Mouse (Mus musculus): ENCODE measurements at regions not wholly inside any gene's neighbourhood (a gene's known extent, or its start where the extent isn't known, plus 50 kb on each side); places are given as distances from the start of the nearest gene placed in this dataset.

DNA sequence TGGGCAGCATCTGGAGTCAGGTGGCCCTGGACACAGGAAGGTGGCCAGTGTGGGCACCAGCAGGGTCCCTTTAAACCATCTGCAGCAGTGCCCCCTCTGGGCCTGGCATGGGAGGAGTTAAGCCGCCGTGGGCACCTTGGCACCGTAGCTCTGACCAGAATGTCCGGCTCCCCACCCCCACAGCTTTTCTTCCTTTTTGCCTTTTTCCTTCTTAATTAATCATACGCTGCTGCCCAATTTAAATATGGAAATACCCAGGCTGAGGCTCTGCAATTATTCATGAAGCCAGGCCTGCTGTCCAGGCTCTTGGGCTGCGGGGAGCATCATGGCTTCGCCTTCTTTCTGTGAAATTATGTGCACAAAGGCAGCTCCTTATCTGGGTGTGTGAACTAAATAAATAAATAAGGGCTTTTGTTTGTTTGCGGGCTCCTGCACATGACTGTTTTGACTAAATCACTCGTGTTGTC, 70.6 kb upstream of the Wnt7b start:
- Histone ChIP-seq H3K27me3 (replicated peaks; ENCODE audit: control insufficient read depth, insufficient read depth, low read length) (no peaks in the 10 kb centered on the region; the same call in 1 of the 2 replicates), H3K9ac (ENCODE audit: low read depth, low read length) (peak overlapping the region; percentile 61), H3K4me3 (ENCODE audit: low read depth, low read length) (peak overlapping the region; percentile 43; the same call in 1 of the 2 replicates), H3K9me3 (ENCODE audit: control insufficient read depth) (no peaks in the 10 kb centered on the region), H3K4me2 (replicated peaks; ENCODE audit: low read depth) (peak overlapping the region; percentile 70), H3K36me3 (ENCODE audit: control insufficient read depth, insufficient read depth) (no peaks in the 10 kb centered on the region), H3K27ac (ENCODE audit: low read depth, low read length) (peak overlapping the region; percentile 87), H3K4me1 (replicated peaks; ENCODE audit: control insufficient read depth, insufficient read depth, low read length) (no peaks in the 10 kb centered on the region)
- TF ChIP-seq CTCF (IDR thresholded peaks at IDR 0.05; ENCODE audit: low read depth) = no peak
- no peak for ATAC-seq
- 54% methylated on average over 9 of the region's 9 CpGs for WGBS

DNA sequence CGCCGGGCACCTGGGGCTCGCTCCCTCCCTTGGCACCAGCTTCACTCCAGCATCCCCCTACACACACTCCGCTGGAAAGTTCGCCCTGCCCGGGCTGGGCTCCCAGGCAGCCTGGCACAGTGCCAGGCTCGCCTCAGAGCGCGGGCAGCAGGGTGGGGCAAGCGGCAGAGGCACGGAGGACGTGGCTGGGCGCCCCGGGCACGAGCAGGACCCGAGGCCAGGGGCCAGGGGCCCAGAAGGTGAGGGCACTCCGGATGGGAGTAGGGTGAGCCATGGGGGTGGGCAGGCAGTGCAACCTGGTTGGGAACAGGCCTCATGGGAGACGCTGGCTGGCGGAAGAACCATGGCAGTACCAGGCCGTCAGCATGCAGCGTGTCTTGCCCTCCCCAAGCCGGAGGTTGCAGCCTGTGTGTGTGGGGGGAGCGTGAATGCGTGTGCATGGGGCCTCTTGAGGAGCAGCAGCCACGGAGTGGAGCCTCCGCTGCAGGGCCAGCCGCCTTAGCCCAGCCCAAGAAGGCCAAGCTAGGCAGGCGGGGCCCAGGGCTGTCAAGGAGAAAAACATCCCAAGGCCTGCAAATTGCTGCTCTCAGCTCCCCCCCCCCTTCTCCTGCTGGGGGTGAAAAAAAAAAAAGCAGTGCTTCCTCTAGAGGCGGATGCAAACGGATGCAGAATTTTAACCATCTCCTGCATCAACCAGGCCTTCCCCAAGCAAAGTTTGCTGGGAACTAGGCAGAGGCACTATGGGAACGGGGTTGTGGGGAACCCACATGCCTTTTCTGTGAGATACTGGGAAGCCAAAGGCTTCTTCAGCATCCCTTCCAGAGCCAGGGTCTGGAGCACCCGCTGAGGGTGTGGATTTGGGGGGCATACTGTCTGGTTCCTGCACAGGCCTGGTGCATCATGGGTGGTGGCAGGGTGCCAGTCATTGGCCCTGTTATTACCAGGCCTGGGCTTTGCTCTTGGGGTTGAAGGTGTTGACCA, 71.4 kb upstream of the Wnt7b start:
- H3K4me3 ChIP-seq (ENCODE audit: low read depth, low read length) = peak overlapping the region; percentile 43
- WGBS = 11% methylated on average over 32 of the region's 32 CpGs

DNA sequence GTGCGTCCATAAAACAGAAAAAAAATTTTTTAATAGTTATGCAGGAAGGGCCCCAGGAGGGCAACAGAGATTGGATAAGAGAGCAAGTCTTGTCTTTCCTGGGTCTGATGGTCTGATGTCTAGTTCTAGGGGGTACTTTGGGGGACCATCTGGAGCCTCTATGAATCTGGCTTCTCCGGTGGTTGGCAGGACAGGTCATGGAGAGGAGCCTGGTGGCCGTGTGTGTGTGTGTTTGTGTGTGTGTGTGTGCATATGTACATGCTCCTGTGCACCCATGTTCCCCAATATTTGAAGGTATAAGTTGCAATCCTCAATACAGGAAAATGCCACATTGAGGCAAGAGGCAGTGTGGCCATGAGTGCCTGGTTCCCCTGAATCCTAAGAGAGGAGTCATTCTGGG, 72.5 kb upstream of the Wnt7b start:
- no peak overlapping the region for H3K27ac ChIP-seq (ENCODE audit: low read depth, low read length)
- no peak for ATAC-seq

More for the DNA sequence above, 71.4 kb upstream of the Wnt7b start:
- peak; percentile 40 for TF ChIP-seq CTCF (IDR thresholded peaks at IDR 0.05; ENCODE audit: low read depth)
- H3K9me3 ChIP-seq (ENCODE audit: control insufficient read depth) = no peaks in the 10 kb centered on the region
- peak; percentile 77 for ATAC-seq
- no peaks in the 10 kb centered on the region for H3K4me1 ChIP-seq (replicated peaks; ENCODE audit: control insufficient read depth, insufficient read depth, low read length)
- no peaks in the 10 kb centered on the region; the same call in 1 of the 2 replicates for H3K27me3 ChIP-seq (replicated peaks; ENCODE audit: control insufficient read depth, insufficient read depth, low read length)
- H3K4me2 ChIP-seq (replicated peaks; ENCODE audit: low read depth) = peak overlapping the region; percentile 70
- peak overlapping the region; percentile 61 for H3K9ac ChIP-seq (ENCODE audit: low read depth, low read length)
- H3K27ac ChIP-seq (ENCODE audit: low read depth, low read length) = peak overlapping the region; percentile 87
- no peaks in the 10 kb centered on the region for H3K36me3 ChIP-seq (ENCODE audit: control insufficient read depth, insufficient read depth)

DNA sequence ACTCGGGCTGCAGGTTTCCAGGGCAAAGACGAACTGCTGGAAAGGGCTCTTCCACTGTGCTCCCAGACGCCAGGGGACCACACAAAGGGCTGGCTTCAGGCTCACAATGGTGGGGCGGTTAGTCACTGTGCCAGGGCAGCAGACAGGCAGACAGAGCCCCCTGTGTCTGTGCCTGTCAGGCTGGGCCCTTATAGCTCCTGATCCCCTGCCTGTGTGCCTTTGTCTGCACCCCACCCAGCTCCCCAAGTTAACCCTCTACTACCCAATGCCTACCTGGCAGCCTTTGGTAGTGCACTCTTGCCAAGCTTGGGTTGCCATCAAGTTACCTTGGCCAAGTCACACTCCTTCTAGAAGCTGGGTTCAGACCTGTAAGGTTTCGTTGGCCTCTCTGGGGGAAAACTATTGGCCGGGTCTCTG, 73.5 kb upstream of the Wnt7b start:
- no peak overlapping the region for H3K4me2 ChIP-seq (replicated peaks; ENCODE audit: low read depth)
- H3K4me1 ChIP-seq (replicated peaks; ENCODE audit: control insufficient read depth, insufficient read depth, low read length) = no peaks in the 10 kb centered on the region
- H3K36me3 ChIP-seq (ENCODE audit: control insufficient read depth, insufficient read depth) = no peaks in the 10 kb centered on the region
- H3K9me3 ChIP-seq (ENCODE audit: control insufficient read depth) = no peaks in the 10 kb centered on the region
- no peak for ATAC-seq
- H3K9ac ChIP-seq (ENCODE audit: low read depth, low read length) = no peak overlapping the region
- no peak overlapping the region for H3K27ac ChIP-seq (ENCODE audit: low read depth, low read length)
- peaks cover 3% of the 10 kb centered on the region for H3K27me3 ChIP-seq (replicated peaks; ENCODE audit: control insufficient read depth, insufficient read depth, low read length)
- WGBS = 60% methylated on average over 6 of the region's 6 CpGs
- no peak overlapping the region for H3K4me3 ChIP-seq (ENCODE audit: low read depth, low read length)
- no peak for TF ChIP-seq CTCF (IDR thresholded peaks at IDR 0.05; ENCODE audit: low read depth)

More for the DNA sequence above, 72.5 kb upstream of the Wnt7b start:
- Histone ChIP-seq H3K4me3 (ENCODE audit: low read depth, low read length) (no peak overlapping the region), H3K4me1 (replicated peaks; ENCODE audit: control insufficient read depth, insufficient read depth, low read length) (no peaks in the 10 kb centered on the region), H3K9me3 (ENCODE audit: control insufficient read depth) (no peaks in the 10 kb centered on the region), H3K36me3 (ENCODE audit: control insufficient read depth, insufficient read depth) (no peaks in the 10 kb centered on the region), H3K4me2 (replicated peaks; ENCODE audit: low read depth) (no peak overlapping the region), H3K9ac (ENCODE audit: low read depth, low read length) (no peak overlapping the region; the same call in 1 of the 2 replicates), H3K27me3 (replicated peaks; ENCODE audit: control insufficient read depth, insufficient read depth, low read length) (no peaks in the 10 kb centered on the region; the same call in 1 of the 2 replicates)
- TF ChIP-seq CTCF (IDR thresholded peaks at IDR 0.05; ENCODE audit: low read depth) = no peak
- WGBS = 85% methylated on average over 3 of the region's 3 CpGs

DNA sequence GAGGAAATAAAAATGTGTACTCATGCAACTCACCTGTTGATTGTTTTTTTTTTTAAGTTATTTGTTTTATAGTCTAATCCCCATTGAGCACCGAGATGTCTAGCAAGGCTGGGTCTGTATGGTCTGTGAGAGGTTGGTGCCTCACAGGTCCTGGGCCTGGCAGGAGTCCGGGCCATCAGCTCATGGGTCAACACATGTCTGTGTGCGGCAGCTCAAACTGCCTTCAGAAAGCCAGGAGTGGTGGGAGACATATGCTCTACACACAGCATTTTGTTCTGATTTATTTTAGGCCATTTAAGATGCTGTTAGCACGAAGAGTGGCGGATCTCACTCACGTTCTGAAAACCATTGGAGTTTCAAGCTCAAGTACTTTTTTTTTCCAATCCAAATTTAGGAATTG, 74.6 kb upstream of the Wnt7b start:
- Histone ChIP-seq H3K27ac (ENCODE audit: low read depth, low read length) (no peak overlapping the region), H3K36me3 (ENCODE audit: control insufficient read depth, insufficient read depth) (no peaks in the 10 kb centered on the region), H3K4me2 (replicated peaks; ENCODE audit: low read depth) (peak overlapping the region; percentile 57; the same call in 1 of the 2 replicates), H3K9me3 (ENCODE audit: control insufficient read depth) (no peaks in the 10 kb centered on the region), H3K9ac (ENCODE audit: low read depth, low read length) (0 out of 2 replicates have a peak overlapping the region, but pooled peaks have one; percentile 40), H3K4me1 (replicated peaks; ENCODE audit: control insufficient read depth, insufficient read depth, low read length) (no peaks in the 10 kb centered on the region), H3K4me3 (ENCODE audit: low read depth, low read length) (no peak overlapping the region), H3K27me3 (replicated peaks; ENCODE audit: control insufficient read depth, insufficient read depth, low read length) (peaks cover 13% of the 10 kb centered on the region)
- no peak for ATAC-seq
- no peak for TF ChIP-seq CTCF (IDR thresholded peaks at IDR 0.05; ENCODE audit: low read depth)
- WGBS = 87% methylated on average over 6 of the region's 6 CpGs

DNA sequence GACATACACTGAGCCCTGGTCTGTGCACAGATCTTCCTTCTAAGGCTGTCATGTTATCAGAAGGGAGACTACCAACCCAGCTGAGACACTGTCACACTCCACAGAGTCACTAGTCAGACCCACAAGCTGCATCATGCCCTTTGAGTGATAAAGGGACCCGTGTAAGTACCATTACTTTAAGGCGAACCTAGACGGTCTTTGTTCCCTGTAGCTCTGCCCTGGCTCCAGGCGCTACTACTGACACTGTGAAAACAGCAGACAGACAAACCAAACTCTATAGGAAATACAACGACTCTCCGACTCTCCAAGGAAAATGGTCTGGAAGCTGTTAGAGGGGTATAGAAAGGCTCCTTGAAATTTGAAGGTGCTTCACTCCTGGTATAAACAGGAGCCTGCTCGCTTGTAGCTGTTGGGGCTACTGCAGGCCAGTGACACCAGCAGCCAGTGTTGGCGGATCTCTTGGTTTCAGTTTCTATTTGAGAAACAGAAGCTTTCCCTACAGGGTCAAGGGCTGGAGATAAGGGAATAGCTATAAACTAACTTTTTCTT, 75.2 kb upstream of the Wnt7b start:
- H3K4me1 ChIP-seq (replicated peaks; ENCODE audit: control insufficient read depth, insufficient read depth, low read length) = no peaks in the 10 kb centered on the region
- peaks cover 13% of the 10 kb centered on the region for H3K27me3 ChIP-seq (replicated peaks; ENCODE audit: control insufficient read depth, insufficient read depth, low read length)
- peak overlapping the region; percentile 19; the same call in 1 of the 2 replicates for H3K4me3 ChIP-seq (ENCODE audit: low read depth, low read length)
- no peaks in the 10 kb centered on the region for H3K9me3 ChIP-seq (ENCODE audit: control insufficient read depth)
- no peak for ATAC-seq
- 31% methylated on average over 8 of the region's 8 CpGs for WGBS
- peak overlapping the region; percentile 61 for H3K27ac ChIP-seq (ENCODE audit: low read depth, low read length)
- peak overlapping the region; percentile 40 for H3K9ac ChIP-seq (ENCODE audit: low read depth, low read length)
- no peak for TF ChIP-seq CTCF (IDR thresholded peaks at IDR 0.05; ENCODE audit: low read depth)
- no peaks in the 10 kb centered on the region for H3K36me3 ChIP-seq (ENCODE audit: control insufficient read depth, insufficient read depth)
- peak overlapping the region; percentile 57 for H3K4me2 ChIP-seq (replicated peaks; ENCODE audit: low read depth)
